Mouse (Mus musculus) cerebellum, adult 18-20 months (tissue): ENCODE data around the gene Akap7.

Experiments used
- DNase-seq, 2 experiments: peaks; one replicate each; pipeline ENCODE4 v3.0.0; 2021

The Akap7 gene

DNA sequence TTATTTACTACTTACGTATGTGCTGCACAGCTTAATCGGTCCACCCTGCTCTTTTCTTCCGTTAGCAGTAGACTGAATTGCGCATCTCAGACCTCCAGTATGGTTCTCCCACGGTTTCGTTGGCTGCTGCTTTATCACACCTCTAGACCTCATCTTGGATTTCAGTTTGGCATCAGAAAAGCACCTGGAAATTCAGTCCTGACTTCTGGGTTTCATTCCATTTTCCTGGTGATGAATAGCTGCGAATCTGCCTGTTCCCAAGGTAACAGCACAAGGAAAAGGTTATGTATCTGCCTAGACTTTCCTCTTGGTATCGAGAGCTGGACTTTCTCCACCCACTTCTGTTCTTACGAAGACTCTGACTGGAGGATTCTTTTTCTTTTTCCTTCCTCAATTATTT is at the start of gene Akap7:
TSS of gene Akap7 (minus strand) at position 101 of the 400 bp plus-strand sequence.
- no peak for DNase-seq

DNA sequence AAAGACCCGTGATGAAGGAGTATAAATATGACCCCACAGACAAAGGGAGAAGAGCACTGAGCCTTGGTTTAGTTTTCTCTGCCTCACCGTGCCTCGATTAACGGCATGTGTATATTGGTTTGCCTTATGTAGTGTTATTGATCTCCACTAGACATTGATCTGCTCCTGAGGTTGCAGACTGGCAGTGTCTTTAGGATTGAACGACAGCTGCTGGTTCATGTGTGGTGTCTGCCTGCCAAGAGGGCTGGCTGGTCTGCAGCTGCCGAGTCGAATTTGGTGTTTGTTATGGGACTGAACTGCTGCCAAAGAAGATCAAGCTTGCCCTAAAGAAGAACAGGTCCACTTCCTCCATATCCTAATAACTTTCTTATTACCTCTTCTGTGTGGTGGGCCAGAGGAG is 46.7 kb upstream of the Akap7 start:
- DNase-seq, result no peak

DNA sequence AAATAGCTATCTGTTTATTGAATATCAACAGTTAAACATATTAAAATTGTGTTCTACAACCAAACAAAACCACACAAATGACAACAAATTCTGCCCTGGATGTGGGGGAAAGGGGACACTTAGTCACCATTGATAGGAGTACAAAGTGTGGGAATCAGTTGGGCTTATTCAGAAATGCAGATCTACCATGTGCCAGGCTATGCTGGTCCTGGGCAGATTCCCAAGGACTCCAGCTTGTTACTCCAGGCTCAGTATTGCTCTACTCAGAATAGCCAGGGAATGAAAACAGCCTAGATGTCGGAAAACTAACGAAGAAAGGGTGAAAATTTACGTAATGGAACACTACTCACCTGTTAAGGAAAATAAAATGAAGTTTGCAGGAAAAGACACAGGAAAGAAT is 46.3 kb upstream of the Akap7 start:
- no peak for DNase-seq

DNA sequence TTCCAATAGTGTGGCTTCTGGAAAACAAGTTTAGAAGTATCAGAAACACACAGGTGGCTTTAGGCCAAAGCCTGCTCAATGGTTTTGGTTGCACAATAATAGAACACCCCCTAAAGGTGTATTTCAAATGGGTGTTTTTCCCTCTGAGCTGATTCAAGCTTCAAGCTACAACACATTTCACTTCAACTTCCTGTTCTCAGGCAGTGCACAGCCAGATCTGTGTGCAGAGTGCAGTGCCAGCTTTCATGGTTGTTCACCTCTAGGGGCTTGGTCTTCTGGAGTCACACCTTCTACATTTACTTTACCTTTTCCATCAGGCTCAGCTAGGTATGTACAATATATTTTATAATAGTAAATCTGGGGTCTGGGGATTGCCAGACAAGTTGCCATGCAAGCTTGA is 35.1 kb upstream of the Akap7 start:
- DNase-seq, result no peak

DNA sequence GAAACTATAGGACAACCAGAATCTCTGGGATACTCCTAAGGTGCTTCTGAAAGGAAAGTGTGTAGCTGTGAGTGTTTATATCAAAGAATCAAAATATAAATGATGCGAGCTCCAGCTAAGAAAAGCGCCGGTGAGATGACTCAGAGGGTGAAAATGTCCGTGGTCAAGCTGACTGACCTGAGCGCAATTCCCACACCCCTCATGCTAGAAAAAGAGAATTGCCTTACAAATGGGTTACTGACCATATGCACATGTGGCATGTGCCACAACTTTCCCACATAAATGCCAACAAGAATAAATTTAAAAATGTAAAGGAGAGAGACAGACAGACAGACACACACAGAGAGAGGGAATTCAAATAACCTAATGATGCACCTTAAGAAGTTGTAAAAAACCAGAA is 33.0 kb upstream of the Akap7 start:
- DNase-seq, result no peak

DNA sequence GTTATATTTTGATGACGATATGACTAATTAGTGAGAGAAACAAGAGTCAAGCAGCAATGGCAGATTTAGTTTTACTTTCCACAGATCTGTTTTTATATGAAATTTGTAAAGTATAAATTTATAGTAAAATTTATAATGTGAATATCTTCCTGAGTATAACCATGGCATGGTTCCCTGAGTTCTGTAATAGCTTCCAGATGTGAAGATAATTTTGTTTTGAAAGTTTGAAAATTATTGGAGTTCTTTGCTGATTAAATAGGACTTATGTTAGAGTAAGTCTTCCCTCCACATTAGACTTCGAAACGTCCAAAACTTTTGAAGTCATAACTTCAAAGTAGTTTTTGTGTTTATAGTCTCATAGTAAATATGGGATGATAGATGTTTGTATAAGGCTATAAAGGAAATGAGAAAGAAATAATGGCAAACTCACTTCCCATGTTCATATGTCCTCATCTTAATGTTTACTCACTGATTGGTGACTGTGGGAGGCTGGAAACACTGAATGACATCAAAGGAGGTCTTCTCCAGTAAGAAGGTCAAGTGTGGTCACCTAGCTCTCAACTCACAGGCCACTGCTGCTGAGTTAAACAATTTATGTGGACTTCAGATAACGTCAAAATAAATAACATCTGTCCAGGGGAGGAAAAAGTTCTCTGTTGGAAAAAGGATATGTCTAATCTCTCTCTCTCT is 25.9 kb upstream of the Akap7 start:
- no peak for DNase-seq

DNA sequence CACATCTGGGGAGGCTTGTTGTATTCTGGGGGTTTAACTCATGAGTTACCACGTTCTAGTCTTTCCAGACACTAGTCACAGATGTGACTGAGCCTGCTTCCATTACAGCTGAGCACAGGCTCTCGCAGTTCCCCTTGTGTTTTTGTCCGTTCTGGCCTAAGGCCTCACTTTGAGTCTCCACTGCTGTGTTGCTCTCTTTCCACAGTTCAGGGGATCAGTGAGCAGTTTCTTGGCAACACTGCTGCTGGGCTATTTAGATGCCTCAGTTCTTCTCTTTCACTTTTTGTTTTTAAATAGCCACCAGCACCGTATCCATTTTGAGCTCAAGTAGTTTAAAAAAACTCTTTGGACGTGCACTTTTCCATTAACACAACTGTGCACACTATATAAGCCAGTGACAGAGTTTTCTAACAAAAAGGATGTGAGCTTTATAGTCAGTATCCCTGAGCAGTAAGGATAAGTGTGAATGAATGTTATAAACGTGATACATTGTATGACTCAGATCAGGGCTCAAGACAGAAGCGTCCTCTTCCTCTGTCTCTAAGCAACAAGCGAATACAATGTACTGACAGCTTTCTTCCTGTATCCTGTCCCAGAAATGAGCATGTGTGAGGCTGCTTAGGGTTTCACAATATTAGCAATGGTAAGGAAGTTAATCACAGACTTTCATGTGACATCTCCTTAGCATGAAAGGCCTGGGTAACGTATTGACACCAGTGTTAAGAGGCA is 23.8 kb upstream of the Akap7 start:
- no peak for DNase-seq

DNA sequence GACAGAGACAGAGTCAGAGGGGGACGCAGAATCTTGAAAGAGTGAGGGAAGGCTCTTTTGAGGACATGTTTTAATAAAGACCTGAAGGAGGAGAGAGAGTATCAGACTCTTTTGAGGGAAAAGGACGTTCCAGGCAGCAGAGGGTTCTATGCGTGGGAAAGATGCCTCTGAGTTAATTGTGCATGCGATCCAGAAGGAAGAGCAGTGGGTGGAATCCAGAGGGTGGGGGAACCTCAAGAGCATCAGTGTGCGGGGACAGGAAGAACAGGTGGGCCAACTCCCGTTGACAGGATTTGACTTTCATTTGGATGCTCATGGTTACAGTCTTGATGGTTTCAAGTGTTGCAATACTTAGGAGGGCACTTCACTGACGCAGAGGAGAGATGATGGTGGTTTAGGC is 22.4 kb upstream of the Akap7 start:
- DNase-seq, result no peak

DNA sequence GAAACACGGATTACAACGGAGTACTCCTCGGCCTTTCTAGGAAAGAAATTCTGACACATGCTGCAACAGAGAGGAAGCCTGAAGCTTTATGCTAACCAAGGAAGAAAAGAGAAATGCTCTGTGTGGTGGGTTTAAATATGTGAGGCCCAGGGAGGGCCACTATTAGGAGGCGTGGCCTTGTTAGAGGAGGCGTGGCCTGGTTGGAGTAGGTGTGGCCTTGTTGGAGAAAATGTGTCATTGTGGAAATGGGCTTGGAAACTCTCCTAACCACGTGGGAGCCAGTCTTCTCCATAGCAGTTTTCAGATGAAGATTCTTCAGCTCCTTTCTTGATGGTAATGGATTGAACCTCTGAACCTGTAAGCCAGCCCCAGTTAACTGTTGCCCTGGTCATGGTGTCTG is 19.8 kb upstream of the Akap7 start:
- no peak for DNase-seq

DNA sequence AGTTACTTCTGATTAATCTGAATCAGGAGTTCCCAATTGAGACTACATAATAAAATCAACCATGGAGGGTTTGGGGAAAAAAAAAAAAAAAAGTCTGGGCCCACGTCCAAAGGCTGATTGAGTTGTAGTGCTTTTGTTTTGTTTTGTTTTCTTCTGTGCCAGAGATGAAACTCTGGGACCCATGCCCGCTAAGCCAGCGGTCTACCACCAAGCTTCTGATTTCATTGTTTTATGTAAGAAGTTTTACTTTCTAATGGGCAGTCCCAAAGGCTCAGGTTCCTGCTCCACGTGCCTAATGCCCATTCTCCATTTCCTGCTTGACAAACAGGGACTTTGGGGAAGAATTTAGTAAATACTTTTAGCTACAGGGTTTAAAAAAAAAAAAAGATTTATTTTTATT is 18.0 kb upstream of the Akap7 start:
- no peak for DNase-seq

DNA sequence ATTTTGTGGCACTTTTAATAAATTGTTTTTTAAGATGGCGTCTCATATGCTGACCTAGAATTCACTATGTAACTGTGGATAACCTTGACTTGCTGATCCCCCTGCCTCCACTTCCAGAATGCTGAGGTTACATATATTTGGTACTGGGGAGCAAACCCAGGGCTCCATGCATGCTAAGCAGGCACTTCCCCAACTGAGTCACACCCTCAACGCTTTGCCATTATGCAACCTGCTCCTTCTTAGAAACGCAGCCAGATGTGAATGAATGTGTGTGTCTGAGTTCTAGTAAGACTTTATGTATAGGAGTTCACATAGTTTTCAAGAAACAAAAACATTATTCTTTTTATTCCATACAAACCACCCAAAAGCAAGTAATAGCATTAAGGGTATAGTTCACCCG is 13.5 kb upstream of the Akap7 start:
- DNase-seq, result no peak

DNA sequence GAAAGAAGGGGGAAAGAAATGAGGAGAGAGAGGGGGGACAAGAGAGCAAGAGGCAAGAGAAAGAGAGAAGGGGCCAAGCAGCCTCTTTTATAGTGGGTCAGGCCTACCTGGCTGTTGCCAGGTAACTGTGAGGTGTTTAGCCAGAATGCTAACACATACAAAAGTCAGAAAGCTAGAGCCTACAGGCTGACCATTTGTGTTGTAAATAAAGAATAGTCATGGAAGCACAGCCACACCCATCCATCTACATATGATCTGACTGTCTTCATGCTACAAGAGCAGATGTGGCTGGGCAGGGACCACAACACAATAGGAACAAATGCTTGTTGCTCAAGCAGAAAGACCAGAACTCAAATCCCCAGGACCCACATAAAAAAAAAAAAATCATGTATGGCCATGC is 11.9 kb upstream of the Akap7 start:
- DNase-seq, result no peak

DNA sequence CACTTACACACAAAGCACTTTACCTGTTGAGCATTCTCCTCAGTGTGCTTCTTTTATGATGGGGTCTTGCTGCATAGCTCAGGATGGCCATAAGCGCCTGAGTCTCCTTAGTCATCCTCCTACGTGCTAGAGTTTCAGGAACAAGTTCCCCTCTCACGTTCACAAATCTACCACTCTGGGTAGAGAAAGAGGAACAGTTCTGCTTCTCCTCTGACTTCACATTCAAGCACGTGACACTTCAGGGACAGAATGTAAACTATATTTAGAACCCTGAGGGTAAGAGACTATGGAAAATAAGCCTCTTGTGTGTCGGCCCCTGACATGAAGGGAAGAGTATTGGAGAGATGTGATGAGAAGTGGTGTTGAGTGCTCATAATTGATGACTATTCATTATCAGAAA is 10.7 kb upstream of the Akap7 start:
- DNase-seq, result no peak

DNA sequence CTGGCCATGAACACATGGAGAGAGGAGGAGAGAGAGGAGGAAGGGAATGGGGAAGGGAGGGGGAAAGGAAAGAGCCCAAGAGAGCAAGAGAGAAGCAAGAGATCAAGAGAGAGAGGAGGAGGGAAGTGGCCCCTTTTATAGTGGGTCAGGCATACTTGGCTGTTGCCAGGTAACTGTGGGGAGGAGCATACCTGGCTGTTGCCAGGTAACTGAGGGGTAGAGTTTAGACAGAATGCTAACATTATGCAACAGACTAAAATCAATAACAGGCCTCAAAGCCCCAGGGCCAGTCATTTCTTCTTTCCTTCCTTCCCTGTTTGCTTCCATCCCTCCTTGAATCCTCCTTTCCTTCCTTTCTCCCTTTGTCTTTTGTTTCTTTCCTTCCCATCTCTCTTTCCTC is 10.0 kb upstream of the Akap7 start:
- no peak for DNase-seq

DNA sequence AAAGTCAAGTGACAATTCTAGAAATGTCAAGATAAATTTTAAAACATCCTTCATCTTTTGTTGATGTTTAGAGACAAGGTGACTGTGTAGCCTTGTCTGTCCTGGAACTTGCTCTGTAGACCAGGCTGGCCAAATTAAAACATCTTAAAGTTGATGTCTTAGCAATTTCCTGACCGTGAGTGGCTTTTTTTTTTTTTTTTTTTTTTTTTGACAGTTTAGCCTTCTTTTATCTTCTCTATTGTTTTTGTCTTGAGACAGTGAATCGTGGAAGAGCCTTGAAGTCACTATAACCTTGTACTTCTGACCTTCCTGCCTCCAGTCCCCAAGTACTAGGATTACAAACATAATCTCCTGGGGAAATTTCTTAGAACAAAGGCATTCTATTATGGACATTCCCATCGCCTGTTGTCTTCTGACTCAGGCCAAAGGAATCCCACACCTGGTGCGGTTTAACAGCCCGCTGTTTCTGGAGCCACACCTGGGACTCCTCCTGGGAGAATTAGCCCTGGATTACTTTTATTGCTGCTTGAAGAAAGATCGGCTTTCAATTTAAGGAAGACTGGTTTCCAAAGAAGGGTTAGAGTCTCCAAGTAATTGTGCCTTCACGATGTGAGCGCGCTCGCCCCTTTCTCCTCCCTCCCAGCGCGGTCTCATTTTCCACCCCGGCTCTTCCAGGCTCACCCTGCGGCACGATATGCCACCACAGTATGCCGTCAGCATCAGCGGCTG is 6.3 kb upstream of the Akap7 start:
- DNase-seq, result no peak

DNA sequence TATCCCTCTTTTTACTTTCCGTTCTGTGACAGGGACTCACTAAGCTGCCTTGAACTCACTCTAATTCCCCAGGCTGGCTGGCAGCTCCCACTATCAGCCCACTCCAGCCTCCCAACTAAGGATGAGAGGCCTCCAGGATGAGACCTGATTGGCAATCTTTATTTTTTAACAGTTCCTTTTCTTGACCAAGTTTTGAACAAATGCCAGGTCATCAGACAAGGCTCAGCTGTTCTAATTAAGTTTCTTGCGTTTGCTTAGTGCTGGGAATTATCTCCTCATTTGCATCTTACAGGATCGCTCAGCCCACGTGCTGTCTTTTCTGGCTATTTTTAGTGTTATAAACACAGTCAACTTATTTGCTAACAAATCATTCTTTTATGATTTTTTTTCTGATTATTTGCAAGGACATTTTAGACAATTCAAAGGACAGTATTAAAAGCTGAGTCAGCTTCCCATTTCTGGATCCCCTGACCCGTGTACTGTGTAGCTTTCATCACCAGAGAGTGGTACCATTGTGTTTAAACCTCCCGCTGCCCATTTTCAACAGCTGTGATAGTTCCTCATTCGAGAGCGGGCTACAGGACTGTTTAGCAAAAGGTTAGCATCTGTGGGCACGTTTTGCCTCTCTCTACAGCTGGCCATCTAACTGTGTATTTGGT is 4.0 kb upstream of the Akap7 start:
- no peak for DNase-seq

DNA sequence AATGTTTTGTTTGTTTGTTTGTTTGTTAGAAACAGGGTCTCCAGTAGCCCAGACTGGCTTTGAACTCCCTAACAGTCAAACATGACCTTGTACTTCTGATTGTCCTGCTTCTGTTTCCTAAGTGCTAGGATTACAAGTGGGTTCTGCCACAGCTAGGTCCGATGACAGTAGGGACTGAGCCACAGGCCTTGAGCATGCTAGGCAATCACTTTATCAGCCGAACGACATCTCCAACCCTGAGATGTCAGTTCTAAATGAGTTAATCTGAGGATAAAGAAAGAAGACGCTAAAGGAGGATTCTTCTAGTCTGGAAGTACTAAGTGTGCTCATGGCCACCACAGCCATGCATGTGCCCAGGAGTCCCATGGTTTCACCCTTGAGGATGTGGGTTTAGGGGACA is 3.1 kb upstream of the Akap7 start:
- no peak for DNase-seq

DNA sequence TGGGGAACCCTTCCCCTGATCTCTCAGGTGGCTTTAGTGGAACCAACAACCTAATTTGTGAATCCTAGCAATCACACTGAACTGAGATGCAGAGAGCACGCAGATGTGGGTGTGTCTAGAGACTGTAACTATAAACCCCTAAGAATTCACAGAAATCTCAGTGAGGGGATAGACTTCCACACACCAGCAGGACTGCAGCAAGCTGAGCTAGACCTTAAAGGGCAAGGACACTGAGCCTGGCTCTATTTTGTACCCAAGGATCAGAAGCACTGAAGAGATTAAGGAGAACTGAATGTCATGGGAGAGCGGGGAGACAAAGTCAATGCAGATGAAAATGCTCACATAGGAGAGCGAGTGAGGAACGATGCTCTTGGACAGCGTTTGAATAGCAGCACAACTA is 2.3 kb upstream of the Akap7 start:
- no peak for DNase-seq

DNA sequence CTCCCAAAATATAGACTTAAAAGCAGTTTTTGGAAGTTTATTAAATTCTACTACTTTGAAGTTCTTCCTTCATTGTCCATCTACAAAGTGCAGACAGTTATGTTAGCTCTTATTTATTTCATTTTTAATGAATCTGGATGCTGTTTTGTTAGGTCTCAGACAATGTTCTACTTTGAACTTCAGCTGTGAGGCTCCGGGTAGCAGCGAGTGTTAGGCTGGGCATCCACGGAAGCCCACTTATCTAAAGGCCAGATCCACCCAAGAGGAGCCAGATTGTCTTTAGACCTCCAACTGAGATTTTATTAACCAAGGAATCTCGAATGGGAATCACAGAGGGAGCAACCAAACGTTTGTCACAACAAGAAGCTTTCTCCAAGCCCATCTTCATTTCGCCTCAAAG is 2.5 kb downstream of the Akap7 start:
- no peak for DNase-seq

DNA sequence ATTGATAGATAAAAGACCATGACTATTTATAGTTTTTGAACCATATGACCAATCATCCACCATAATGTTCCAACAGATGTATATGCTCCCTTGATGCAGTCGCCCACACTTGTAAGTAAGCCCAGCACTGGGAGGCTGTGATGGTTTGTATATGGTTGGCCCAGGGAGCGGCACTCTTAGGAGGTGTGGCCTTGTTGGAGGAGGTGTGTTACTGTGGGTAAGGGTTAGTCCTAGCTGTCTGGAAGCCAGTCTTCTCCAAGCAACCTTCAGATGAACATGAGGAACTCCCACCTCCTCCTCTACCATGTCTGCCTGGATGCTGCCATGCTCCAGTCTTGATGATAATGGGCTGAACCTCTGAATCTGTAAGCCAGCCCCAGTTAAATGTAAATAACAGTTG is 3.1 kb downstream of the Akap7 start:
- no peak for DNase-seq

DNA sequence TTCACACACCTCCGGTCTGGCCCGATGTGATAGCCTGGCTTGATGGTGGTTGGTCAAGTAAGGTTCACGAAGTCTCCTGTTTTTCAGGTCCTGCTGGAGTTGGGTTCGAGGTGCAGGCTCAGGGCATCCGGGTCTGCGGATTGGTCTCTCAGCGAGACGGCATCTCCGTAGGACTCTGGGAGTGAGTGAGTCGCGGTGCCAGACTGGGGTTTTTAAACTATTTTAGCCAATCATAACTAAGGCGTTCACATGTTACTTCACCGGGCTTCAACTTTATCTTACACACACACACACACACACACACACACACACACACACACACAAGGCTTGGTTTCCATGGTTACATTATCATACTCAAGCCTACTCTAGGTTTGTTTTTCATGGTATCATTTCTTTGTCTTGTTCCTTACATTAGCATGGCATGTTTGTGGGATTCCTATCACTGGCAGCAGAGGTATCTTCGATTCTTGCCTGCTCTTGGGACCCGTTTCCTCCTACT is 8.6 kb downstream of the Akap7 start:
- DNase-seq, result no peak

DNA sequence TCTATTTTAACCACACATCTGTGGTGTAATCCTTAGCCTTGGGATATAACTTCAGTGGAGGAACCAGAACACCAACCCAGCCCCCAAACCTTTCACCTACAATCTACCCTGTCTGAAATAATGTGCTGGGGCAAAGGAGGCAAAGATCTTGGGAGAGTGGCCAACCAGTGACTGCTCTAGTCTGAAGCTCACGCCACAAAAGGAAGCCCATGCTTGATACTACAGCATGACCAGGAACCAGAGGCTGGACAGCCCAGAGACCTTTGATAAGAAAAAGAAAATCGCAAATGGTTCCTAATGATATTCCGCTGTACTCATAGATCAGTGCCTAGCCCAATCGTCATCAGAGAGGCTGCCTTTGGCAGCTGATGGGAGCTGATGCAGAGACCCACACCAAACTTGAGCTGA is 9.4 kb downstream of the Akap7 start:
- DNase-seq, result no peak

DNA sequence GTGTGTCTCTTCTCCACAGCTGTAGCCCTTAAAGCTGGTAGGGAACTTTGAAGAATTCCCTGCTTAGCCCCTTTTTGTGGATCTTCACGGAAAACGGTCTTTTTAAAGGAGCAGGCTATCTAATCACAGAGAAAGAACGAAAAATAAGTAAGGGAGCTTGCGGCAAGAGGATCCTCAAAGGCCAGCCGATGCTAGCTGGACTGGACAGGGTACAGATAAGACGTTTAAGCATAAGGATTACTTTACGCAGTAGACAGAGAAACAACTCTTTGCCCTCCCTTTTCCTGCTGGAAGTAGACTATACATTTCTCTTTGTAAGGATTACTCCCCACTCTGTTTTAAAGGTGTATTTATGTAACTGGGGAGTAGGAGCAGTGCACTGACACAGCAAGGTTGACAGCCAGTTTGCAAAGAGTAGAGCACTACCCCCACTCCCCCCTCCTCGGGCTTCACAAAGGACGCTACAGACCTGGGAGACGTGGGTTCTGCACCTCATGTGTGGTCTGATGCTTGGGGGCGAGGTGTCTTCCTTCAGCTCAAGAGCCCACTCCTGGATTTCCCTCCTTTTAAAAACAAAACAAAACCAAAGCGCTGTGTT is 9.9 kb downstream of the Akap7 start:
- no peak for DNase-seq
